Mouse (Mus musculus) limb, embryonic 10.5 days (tissue): ENCODE results near the gene Macrod2. TPM values are rescaled to one million over a fixed set of nuclear protein-coding genes. Genes with fewer than 3 reads are reported as not detected.

Experiments used
- DNase-seq: peaks from one replicate; pipeline ENCODE4 v3.0.0-alpha.2; 2017; ENCODE audit warnings: low spot score
- H3K27ac ChIP-seq: fragments of 300-500 bp; sonication (generic); 2 replicates; pipeline ENCODE4 v1.5.1; 2016; ENCODE audit warnings: mild to moderate bottlenecking
- H3K27me3 ChIP-seq: fragments of 300-500 bp; sonication (generic); 2 replicates; pipeline ENCODE4 v1.6.1; 2016; ENCODE audit warnings: low read depth, mild to moderate bottlenecking; ENCODE audit not compliant: poor library complexity, severe bottlenecking
- H3K36me3 ChIP-seq: fragments of 300-500 bp; sonication (generic); 2 replicates; pipeline ENCODE4 v1.6.1; 2016; ENCODE audit warnings: mild to moderate bottlenecking, moderate library complexity
- H3K4me1 ChIP-seq: fragments of 300-500 bp; sonication (generic); 2 replicates; pipeline ENCODE4 v1.6.1; 2016
- H3K4me3 ChIP-seq: fragments of 300-500 bp; sonication (generic); 2 replicates; pipeline ENCODE4 v1.5.1; 2016; ENCODE audit warnings: mild to moderate bottlenecking, moderate library complexity
- H3K9me3 ChIP-seq: fragments of 300-500 bp; sonication (generic); replicated peaks from 2 replicates; pipeline ENCODE4 v1.6.1; 2016; ENCODE audit warnings: mild to moderate bottlenecking
- WGBS: fragments of 180-500 bp; shearing (Covaris S2); methylation state at CpG from one replicate; pipeline ENCODE4 v1.1.7; 2016; 5-methylcytosine and 5-hydroxymethylcytosine counted together
- polyA plus RNA-seq: library from polyadenylated mRNA; unstranded; fragments of >200 nt; fragmentation: Nextera tagmentation; extraction: Ambion mirVana; gene quantifications from 2 replicates; pipeline ENCODE4 v1.2.1, GENCODE M21; 2016

Macrod2 gene
- polyA plus RNA-seq, 1 experiment from 2014 or later, result 42.7 TPM

- H3K36me3 ChIP-seq, result no peaks in the 10 kb centered on the region
- no peak for DNase-seq
These were observed 2015.0 kb downstream of the Macrod2 start for GRCm38 (mm10) chr2:142410124-142410523.

GRCm38 (mm10) chr2:142433126-142433525 lies 2038.0 kb downstream of the Macrod2 start:
- H3K27ac ChIP-seq, result no peak overlapping the region
- no peak for DNase-seq
- H3K36me3 ChIP-seq, result no peaks in the 10 kb centered on the region
- no peaks in the 10 kb centered on the region for H3K9me3 ChIP-seq
- WGBS, result 70% methylated on average over 7 of the region's 7 CpGs
- no peak overlapping the region for H3K4me3 ChIP-seq
- no peaks in the 10 kb centered on the region for H3K27me3 ChIP-seq
- H3K4me1 ChIP-seq, result no peaks in the 10 kb centered on the region

More at GRCm38 (mm10) chr2:142410124-142410523, 2015.0 kb downstream of the Macrod2 start:
- H3K4me3 ChIP-seq, result no peak overlapping the region
- H3K27ac ChIP-seq, result no peak overlapping the region
- no peaks in the 10 kb centered on the region for H3K4me1 ChIP-seq
- no peaks in the 10 kb centered on the region for H3K27me3 ChIP-seq
- no peaks in the 10 kb centered on the region for H3K9me3 ChIP-seq

- H3K36me3 ChIP-seq, result no peaks in the 10 kb centered on the region
- 94% methylated on average over 4 of the region's 4 CpGs for WGBS
- DNase-seq, result no peak
These were observed 2039.6 kb downstream of the Macrod2 start for GRCm38 (mm10) chr2:142434731-142435130.

GRCm38 (mm10) chr2:142437606-142438461 lies 2042.7 kb downstream of the Macrod2 start:
- no peaks in the 10 kb centered on the region for H3K9me3 ChIP-seq
- no peaks in the 10 kb centered on the region for H3K36me3 ChIP-seq
- H3K4me3 ChIP-seq, result no peak overlapping the region
- no peaks in the 10 kb centered on the region for H3K27me3 ChIP-seq
- peak overlapping the region; percentile 46; the same call in 1 of the 2 replicates for H3K27ac ChIP-seq
- 78% methylated on average over 6 of the region's 6 CpGs for WGBS
- no peaks in the 10 kb centered on the region for H3K4me1 ChIP-seq
- DNase-seq, result no peak

More at GRCm38 (mm10) chr2:142434731-142435130, 2039.6 kb downstream of the Macrod2 start:
- Histone ChIP-seq H3K9me3 (no peaks in the 10 kb centered on the region), H3K4me1 (no peaks in the 10 kb centered on the region), H3K27me3 (no peaks in the 10 kb centered on the region), H3K4me3 (no peak overlapping the region), H3K27ac (no peak overlapping the region)

Other genes starting within 250 kb of the Macrod2 start
- not detected in 2 replicates for gene Gm17374, start 243.3 kb upstream of the Macrod2 start, polyA plus RNA-seq
- gene Esf1, start 224.7 kb upstream of the Macrod2 start, polyA plus RNA-seq, result 27.8 and 28.9 TPM in 2 replicates
- 26.8 and 31.5 TPM in 2 replicates for gene Ndufaf5, start 224.7 kb upstream of the Macrod2 start, polyA plus RNA-seq
- gene Sel1l2, start 5.6 kb upstream of the Macrod2 start, polyA plus RNA-seq, result not detected in 2 replicates